Mouse (Mus musculus): ENCODE data around the gene Gdap1l1. TPM values are rescaled to one million over a fixed set of nuclear protein-coding genes. Genes with fewer than 3 reads are reported as not detected.

Gene Gdap1l1
- not detected for total RNA-seq (2023)

DNA sequence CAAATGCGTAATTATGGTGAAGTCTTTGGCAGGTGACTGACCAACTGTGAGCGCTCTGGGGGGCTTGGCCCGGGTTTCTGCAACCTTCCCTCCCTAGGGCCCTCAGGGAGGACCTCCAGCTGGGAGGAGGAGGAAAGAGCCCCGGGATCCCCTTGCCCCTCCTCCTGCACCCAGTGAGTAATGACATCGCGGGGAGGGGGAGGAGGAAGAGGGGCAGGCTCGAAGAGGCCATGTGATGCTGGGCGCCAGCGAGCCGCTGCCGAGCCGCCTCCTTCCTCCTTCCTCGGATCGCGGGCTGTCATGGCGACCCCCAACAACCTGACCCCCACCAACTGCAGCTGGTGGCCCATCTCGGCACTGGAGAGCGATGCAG is at the start of gene Gdap1l1:
Gene Gdap1l1 (plus strand): TSS at position 231 of the 373 bp plus-strand sequence.

DNA sequence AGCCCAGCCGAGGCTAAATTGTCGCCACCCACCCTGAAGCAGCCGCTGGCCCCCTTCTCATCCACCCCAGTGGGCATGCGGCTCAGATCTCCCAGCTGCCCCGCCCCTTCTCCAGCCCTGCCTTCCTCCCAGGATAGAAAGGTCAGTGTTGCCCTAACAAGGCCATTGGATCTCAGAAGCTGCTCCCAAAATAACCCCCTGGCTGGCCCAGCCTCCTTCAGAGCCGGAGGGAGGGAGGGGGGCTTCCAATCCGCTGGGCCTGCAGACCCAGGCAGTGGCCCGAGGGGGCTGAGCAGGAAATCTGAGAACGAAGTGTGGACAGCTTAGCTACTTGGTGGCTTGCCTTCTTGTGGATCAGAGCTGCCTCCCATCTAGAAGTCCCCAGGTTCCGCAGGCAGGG is 40.4 kb upstream of the Gdap1l1 start, which contains the start of gene Jph2:
Gene Jph2 (minus strand): TSS at position 89 of the 400 bp plus-strand sequence.

DNA sequence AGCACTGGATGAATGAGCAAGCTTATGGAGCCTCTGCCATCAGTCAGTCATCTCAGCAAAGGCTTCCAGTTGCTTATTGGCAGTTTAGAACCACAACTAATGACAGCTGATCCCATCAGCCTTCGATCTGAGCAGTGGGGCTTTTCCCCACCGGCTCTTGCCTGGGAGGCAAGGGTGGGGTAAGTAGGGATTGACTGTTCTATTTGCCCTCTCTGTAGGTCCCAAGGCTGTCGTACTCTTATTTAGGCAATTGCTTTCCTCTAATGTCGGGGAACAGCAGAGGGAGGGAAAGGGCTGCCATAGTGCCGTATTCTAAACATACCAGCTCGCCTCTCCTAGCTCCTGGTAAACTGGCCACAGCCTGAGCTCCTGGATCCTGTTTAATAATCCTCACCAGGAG is 13.7 kb upstream of the Gdap1l1 start, which contains the start of gene Oser1:
Gene Oser1 (minus strand): TSS at position 101 of the 400 bp plus-strand sequence.

DNA sequence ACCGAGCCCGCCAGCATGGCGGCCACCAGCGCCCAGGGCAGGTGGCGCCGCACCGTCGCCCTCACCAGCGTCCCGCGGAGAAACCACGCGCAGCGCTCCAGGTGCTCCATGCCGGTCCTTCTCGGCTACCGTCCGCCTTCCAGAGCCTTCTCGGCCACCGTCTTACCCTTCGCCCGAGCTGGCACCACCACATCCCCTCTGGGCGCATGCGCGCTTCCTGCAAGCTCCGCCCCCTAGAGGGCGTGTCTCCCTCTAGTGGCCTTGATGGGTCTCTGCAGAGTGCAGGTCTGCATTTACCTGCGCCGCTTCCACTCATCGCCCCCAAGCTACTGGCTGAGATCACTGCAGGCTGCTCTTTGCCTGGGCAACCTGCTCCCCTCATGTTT is 34.2 kb downstream of the Gdap1l1 start, which contains the start of gene Fitm2:
Gene Fitm2 (minus strand): TSS at position 164 of the 386 bp plus-strand sequence.

DNA sequence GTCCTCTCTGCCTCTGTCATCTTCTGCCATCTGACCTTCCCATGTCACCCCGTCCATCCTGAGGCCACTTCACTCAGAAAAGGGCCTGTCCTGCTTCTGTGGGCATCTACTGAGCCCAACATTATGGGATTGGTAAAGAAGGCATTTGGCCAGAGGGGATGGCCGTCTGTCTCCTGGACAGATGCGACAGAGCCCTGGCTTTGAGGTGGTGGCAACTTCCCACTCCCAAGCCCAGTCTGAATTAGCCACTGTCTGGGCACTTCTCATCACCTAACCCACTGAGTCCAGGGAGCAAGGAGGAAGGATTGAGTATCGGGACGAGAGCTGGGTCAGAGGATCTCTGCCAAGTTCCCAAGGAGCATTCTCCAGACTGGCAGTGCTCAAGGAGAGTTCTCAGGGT is 53.7 kb downstream of the Gdap1l1 start, which contains the start of gene R3hdml:
Gene R3hdml (plus strand): TSS at position 301 of the 400 bp plus-strand sequence.

Other genes with a start within 250 kb of the Gdap1l1 start
- gene Tox2, start 235.4 kb upstream of the Gdap1l1 start, total RNA-seq (2023): not detected
- under 1 TPM in 1 of 2 experiments, not detected in 1; 0.15 TPM for gene Jph2, start 40.5 kb upstream of the Gdap1l1 start, total RNA-seq (2023)
- 10 to 100 TPM; 66.5 to 74.8 TPM for gene Oser1, start 13.8 kb upstream of the Gdap1l1 start, total RNA-seq (2023)
- 1 to 10 TPM; 1.0 to 1.9 TPM for gene Fitm2, start 34.2 kb downstream of the Gdap1l1 start, total RNA-seq (2023)
- gene R3hdml, start 53.8 kb downstream of the Gdap1l1 start, total RNA-seq (2023): not detected
- gene Hnf4a, start 68.3 kb downstream of the Gdap1l1 start, total RNA-seq (2023): not detected
- 10 to 100 TPM; 26.8 to 35.4 TPM for gene Ttpal, start 163.8 kb downstream of the Gdap1l1 start, total RNA-seq (2023)
- 100 to 1,000 TPM; 429 to 431 TPM for gene Serinc3, start 206.7 kb downstream of the Gdap1l1 start, total RNA-seq (2023)
- 10 to 100 TPM; 24.7 to 25.3 TPM for gene Pkig, start 219.9 kb downstream of the Gdap1l1 start, total RNA-seq (2023)